ENCODE assay signal across 26 mouse cellular contexts in the genomic region with DNA sequence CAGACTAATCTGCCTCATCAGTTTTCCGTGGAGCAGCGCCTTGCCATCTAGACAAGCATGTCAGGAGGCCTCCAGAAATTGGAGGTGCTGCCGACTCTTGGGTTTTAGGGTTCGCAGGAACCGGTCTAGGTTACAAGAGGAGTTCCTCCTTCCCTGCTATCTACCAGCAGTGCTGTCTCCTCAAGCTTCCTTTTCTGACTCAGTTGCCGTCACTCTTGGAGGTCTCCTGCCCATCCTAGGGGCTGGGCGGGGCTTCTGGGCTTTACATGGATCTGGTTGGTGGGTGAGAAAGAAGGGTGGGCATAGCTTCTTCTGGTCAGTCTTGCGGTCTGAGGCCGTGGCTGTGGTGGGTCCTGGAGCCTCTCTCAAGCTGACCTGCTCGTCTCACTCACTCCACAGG.
"Had no signal": no experiment of that assay in that cellular context is flagged by ENCODE, and none has a peak within 500 bp of the region (broad histone marks: within the 10 kb centered on the region; RNA-seq: fewer than 3 reads in every experiment).

No protein-coding gene starts in this region.

- H3K4me1 ChIP-seq: heart, embryonic 12.5 days; hindbrain, embryonic 10.5 days; hindbrain, embryonic 12.5 days; intestine, embryonic 15.5 days; limb, embryonic 13.5 days; limb, embryonic 15.5 days; liver, embryonic 12.5 days had no signal

- H3K27ac ChIP-seq: gastrocnemius, adult 2 months; heart, embryonic 10.5 days; hindbrain, embryonic 10.5 days; hindbrain, embryonic 12.5 days; hindbrain, embryonic 14.5 days; intestine, embryonic 15.5 days; limb, embryonic 13.5 days; limb, embryonic 15.5 days; liver, embryonic 12.5 days had no signal

- H3K4me2 ChIP-seq: heart, embryonic 12.5 days; hindbrain, embryonic 12.5 days; hindbrain, embryonic 14.5 days; intestine, embryonic 15.5 days; limb, embryonic 13.5 days; limb, embryonic 15.5 days; liver, embryonic 12.5 days had no signal

- DNase-seq: gastrocnemius, adult 2 months; gastrocnemius, postnatal 10 days; gastrocnemius, postnatal 25 days; heart, adult 18-20 months; heart, postnatal 10 days; heart, postnatal 4 days; kidney, adult 18-20 months; kidney, adult 8-10 months; kidney, postnatal 10 days; kidney, postnatal 25 days; kidney, postnatal 4 days; layer of hippocampus, adult 9-11 months; layer of hippocampus, postnatal 36 days; left cerebral cortex, postnatal 4 days had no signal

- H3K36me3 ChIP-seq: heart, embryonic 10.5 days; heart, embryonic 12.5 days; hindbrain, embryonic 10.5 days; hindbrain, embryonic 12.5 days; intestine, embryonic 15.5 days; limb, embryonic 13.5 days; limb, embryonic 15.5 days; liver, embryonic 12.5 days had no signal

- H3K9me3 ChIP-seq: heart, embryonic 10.5 days; heart, embryonic 12.5 days; hindbrain, embryonic 10.5 days; hindbrain, embryonic 12.5 days; intestine, embryonic 15.5 days; limb, embryonic 13.5 days; limb, embryonic 15.5 days; liver, embryonic 12.5 days had no signal

- H3K27me3 ChIP-seq: heart, embryonic 12.5 days; hindbrain, embryonic 12.5 days; intestine, embryonic 15.5 days; limb, embryonic 13.5 days; limb, embryonic 15.5 days; liver, embryonic 12.5 days had no signal

- ATAC-seq: hindbrain, embryonic 16.5 days; inflammation-experienced regulatory T-cells, adult 6 months; intestine, embryonic 15.5 days; intestine, postnatal 0 days; liver, embryonic 12.5 days had no signal

- H3K4me3 ChIP-seq: gastrocnemius, adult 2 months; heart, embryonic 10.5 days; heart, embryonic 12.5 days; hindbrain, embryonic 10.5 days; hindbrain, embryonic 12.5 days; intestine, embryonic 15.5 days; limb, embryonic 13.5 days; limb, embryonic 15.5 days; liver, embryonic 12.5 days had no signal

- H3K9ac ChIP-seq: heart, embryonic 12.5 days; hindbrain, embryonic 12.5 days; hindbrain, embryonic 14.5 days; intestine, embryonic 15.5 days; limb, embryonic 13.5 days; limb, embryonic 15.5 days; liver, embryonic 12.5 days had no signal
